Mouse (Mus musculus): ENCODE data around the gene Cnot1.
"Not testable (repeated sequence)": the region's sequence is repeated elsewhere in the genome, so short reads cannot be mapped to it uniquely, and the experiment has no call there.

Cnot1 gene

GRCm38 (mm10) chr8:95807331-95807843 is at the start of gene Cnot1:
Cnot1 (minus strand) TSS chr8:95807464.
- DNase-seq (ENCODE audit: low spot score in 2 of 2): peak; percentile 98 to 99

- no peak for DNase-seq (ENCODE audit: low spot score in 2 of 2)
Observed at GRCm38 (mm10) chr8:95854174-95854573, 46.9 kb upstream of the Cnot1 start.

- DNase-seq (ENCODE audit: low spot score in 2 of 2): peak; percentile 74 to 88
Observed at GRCm38 (mm10) chr8:95853102-95853843, 46.0 kb upstream of the Cnot1 start, which contains the start of gene Slc38a7. Slc38a7 (minus strand) TSS chr8:95853539.

GRCm38 (mm10) chr8:95852290-95852689 is 45.0 kb upstream of the Cnot1 start:
- no peak for DNase-seq (ENCODE audit: low spot score in 2 of 2)

- DNase-seq (ENCODE audit: low spot score in 2 of 2): no peak
Observed at GRCm38 (mm10) chr8:95850326-95850725, 43.1 kb upstream of the Cnot1 start.

GRCm38 (mm10) chr8:95848734-95849464 is 41.6 kb upstream of the Cnot1 start:
- DNase-seq (ENCODE audit: low spot score in 2 of 2): no peak

GRCm38 (mm10) chr8:95848061-95848551 is 40.8 kb upstream of the Cnot1 start:
- DNase-seq (ENCODE audit: low spot score in 2 of 2): no peak

GRCm38 (mm10) chr8:95845026-95845425 is 37.8 kb upstream of the Cnot1 start:
- DNase-seq (ENCODE audit: low spot score in 2 of 2): no peak

GRCm38 (mm10) chr8:95843968-95844367 is 36.7 kb upstream of the Cnot1 start:
- no peak for DNase-seq (ENCODE audit: low spot score in 2 of 2)

GRCm38 (mm10) chr8:95841436-95841835 is 34.2 kb upstream of the Cnot1 start:
- DNase-seq (ENCODE audit: low spot score in 2 of 2): no peak

- no peak for DNase-seq (ENCODE audit: low spot score in 2 of 2)
Observed at GRCm38 (mm10) chr8:95839289-95839688, 32.0 kb upstream of the Cnot1 start.

- no peak for DNase-seq (ENCODE audit: low spot score in 2 of 2)
Observed at GRCm38 (mm10) chr8:95837266-95837665, 30.0 kb upstream of the Cnot1 start.

- DNase-seq (ENCODE audit: low spot score in 2 of 2): no peak
Observed at GRCm38 (mm10) chr8:95835891-95836290, 28.6 kb upstream of the Cnot1 start.

GRCm38 (mm10) chr8:95833435-95833984 is 26.2 kb upstream of the Cnot1 start:
- DNase-seq (ENCODE audit: low spot score in 2 of 2): no peak

GRCm38 (mm10) chr8:95832603-95833434 is 25.6 kb upstream of the Cnot1 start:
- peak; percentile 51 to 94 for DNase-seq (ENCODE audit: low spot score in 2 of 2)

- no peak for DNase-seq (ENCODE audit: low spot score in 2 of 2)
Observed at GRCm38 (mm10) chr8:95830144-95830543, 22.9 kb upstream of the Cnot1 start.

- DNase-seq (ENCODE audit: low spot score in 2 of 2): not testable (repeated sequence)
Observed at GRCm38 (mm10) chr8:95825162-95825561, 17.9 kb upstream of the Cnot1 start, which contains the start of gene Sap18b. Sap18b (plus strand) TSS chr8:95825346.

- DNase-seq (ENCODE audit: low spot score in 2 of 2): no peak
Observed at GRCm38 (mm10) chr8:95822699-95823098, 15.4 kb upstream of the Cnot1 start.

- no peak for DNase-seq (ENCODE audit: low spot score in 2 of 2)
Observed at GRCm38 (mm10) chr8:95822096-95822495, 14.8 kb upstream of the Cnot1 start.

GRCm38 (mm10) chr8:95821266-95821665 is 14.0 kb upstream of the Cnot1 start:
- no peak for DNase-seq (ENCODE audit: low spot score in 2 of 2)

- DNase-seq (ENCODE audit: low spot score in 2 of 2): no peak
Observed at GRCm38 (mm10) chr8:95818211-95818610, 10.9 kb upstream of the Cnot1 start.

All from left cerebral cortex, adult 9 months (tissue).